Mouse (Mus musculus) midbrain, embryonic 10.5 days (tissue): ENCODE measurements around the gene Vgll4. TPM values are rescaled to one million over a fixed set of nuclear protein-coding genes. Genes with fewer than 3 reads are reported as not detected.

Experiments used
- DNase-seq: peaks from one replicate; pipeline ENCODE4 v3.0.0-alpha.2; 2017; ENCODE audit warnings: low spot score
- H3K27ac ChIP-seq: fragments of 300-500 bp; sonication (generic); replicated peaks from 2 replicates; pipeline ENCODE4 v1.5.1; 2016; ENCODE audit warnings: mild to moderate bottlenecking
- H3K27me3 ChIP-seq: fragments of 300-500 bp; sonication (generic); 2 replicates; pipeline ENCODE4 v1.6.1; 2016; ENCODE audit warnings: low read depth, mild to moderate bottlenecking; ENCODE audit not compliant: poor library complexity, severe bottlenecking
- H3K36me3 ChIP-seq: fragments of 300-500 bp; sonication (generic); 2 replicates; pipeline ENCODE4 v1.6.1; 2016; ENCODE audit warnings: mild to moderate bottlenecking, moderate library complexity
- H3K4me1 ChIP-seq: fragments of 300-500 bp; sonication (generic); 2 replicates; pipeline ENCODE4 v1.6.1; 2016
- H3K4me3 ChIP-seq: fragments of 300-500 bp; sonication (generic); 2 replicates; pipeline ENCODE4 v1.5.1; 2016; ENCODE audit warnings: mild to moderate bottlenecking, moderate library complexity
- H3K9me3 ChIP-seq: fragments of 300-500 bp; sonication (generic); replicated peaks from 2 replicates; pipeline ENCODE4 v1.6.1; 2016; ENCODE audit warnings: mild to moderate bottlenecking
- WGBS: fragments of 180-500 bp; shearing (Covaris S2); methylation state at CpG from one replicate; pipeline ENCODE4 v1.1.7; 2016; 5-methylcytosine and 5-hydroxymethylcytosine counted together
- polyA plus RNA-seq: library from polyadenylated mRNA; unstranded; fragments of >200 nt; fragmentation: Nextera tagmentation; extraction: Ambion mirVana; gene quantifications from 2 replicates; pipeline ENCODE4 v1.2.1, GENCODE M21; 2016

Vgll4 gene
- polyA plus RNA-seq, 1 experiment from 2014 or later: 70.9 TPM

DNA sequence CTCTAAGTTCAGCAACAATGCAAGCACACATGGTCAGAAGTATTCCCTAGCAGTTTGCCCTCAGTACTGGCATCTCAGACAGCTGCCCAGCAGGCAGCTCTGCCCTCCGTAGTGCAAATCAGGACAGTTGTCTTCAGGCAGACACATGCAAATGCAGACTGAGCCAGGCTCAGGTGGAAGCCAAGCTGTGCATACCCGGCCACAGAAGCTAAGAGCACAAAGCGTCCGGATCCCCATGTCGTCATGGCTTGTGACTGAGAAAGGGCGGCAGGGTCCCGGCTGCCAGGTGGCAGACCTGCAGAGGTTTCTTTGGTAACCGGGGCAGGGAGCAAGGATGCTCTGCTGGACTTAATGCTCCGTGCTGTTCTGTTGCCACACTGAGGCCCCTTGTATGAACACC is 108.2 kb downstream of the Vgll4 start:
- H3K9me3 ChIP-seq: no peaks in the 10 kb centered on the region
- 75% methylated on average over 9 of the region's 9 CpGs for WGBS
- no peak for DNase-seq
- no peak overlapping the region for H3K4me3 ChIP-seq
- H3K4me1 ChIP-seq: peaks cover 15% of the 10 kb centered on the region
- H3K27me3 ChIP-seq: no peaks in the 10 kb centered on the region
- peaks cover 62% of the 10 kb centered on the region for H3K36me3 ChIP-seq
- no peak overlapping the region for H3K27ac ChIP-seq

DNA sequence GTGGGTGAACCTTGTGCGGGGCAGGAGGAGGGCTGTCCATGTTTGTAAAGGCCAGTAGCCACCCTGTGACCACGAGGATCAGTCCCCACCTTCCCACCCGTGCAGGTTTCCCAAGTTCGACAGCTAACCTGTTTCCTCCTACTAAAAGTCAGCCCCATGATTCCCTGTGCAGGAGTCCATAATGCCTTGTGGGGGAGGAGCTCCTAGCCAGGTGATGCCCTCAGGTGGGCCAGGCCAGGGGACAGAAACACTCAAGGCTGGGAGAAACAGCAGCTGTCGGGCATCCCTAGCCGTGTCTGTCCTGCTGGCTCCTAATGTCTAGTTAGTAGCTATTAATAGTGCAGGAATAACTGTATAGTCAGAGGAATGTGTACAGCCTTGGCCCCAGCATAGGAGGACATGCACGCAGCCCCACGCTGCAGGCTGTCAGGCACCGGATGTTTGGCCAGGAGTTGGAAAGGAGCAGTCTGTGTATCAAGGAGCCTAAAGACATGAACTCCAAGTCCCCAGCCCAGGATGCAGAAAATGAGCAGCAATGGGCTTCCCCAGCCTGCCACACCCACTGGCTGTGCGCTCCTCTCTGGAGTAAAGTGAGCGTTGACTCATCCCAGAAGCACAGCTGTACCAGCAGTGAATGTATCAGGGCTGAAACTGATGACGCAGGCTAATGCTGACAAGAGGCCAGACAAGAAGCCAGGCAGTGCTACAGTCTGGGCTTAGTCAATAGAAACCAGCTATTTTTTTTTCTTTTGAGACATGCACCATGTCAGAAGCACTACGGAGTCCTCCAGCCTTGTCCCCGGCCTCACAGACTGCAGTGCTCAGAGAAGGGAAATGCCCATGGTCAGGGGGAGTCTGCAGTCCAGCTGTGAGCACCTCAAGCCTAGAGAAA is 108.9 kb downstream of the Vgll4 start:
- 92% methylated on average over 14 of the region's 14 CpGs for WGBS
- H3K4me1 ChIP-seq: peaks cover 15% of the 10 kb centered on the region
- no peaks in the 10 kb centered on the region for H3K27me3 ChIP-seq
- H3K4me3 ChIP-seq: no peak overlapping the region
- peaks cover 62% of the 10 kb centered on the region for H3K36me3 ChIP-seq
- H3K9me3 ChIP-seq: no peaks in the 10 kb centered on the region
- no peak for DNase-seq
- H3K27ac ChIP-seq: no peak overlapping the region

DNA sequence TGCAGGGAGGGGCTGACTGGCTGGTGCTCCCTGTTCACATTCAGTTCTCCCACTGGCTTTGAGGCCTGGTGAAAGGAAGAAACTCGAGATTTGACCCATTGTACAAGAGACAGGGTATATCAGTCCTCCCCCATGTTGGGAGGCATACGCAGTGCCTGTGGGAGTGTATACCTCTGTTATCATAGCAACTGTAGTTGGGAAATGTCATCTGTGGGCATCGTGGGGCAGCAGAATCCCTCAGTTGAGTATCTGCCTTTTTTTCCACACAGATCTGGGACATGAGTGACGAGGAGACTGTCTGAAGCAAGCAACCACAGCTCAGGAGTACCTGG is 111.1 kb downstream of the Vgll4 start:
- Histone ChIP-seq H3K36me3 (peaks cover 51% of the 10 kb centered on the region), H3K27ac (no peak overlapping the region), H3K4me1 (peaks cover 33% of the 10 kb centered on the region), H3K9me3 (no peaks in the 10 kb centered on the region), H3K4me3 (no peak overlapping the region), H3K27me3 (no peaks in the 10 kb centered on the region)
- 88% methylated on average over 4 of the region's 4 CpGs for WGBS
- no peak for DNase-seq

- WGBS: 88% methylated on average over 3 of the region's 3 CpGs
- DNase-seq: no peak
- Histone ChIP-seq H3K27ac (no peak overlapping the region), H3K36me3 (peaks cover 46% of the 10 kb centered on the region), H3K4me3 (no peak overlapping the region), H3K4me1 (peaks cover 39% of the 10 kb centered on the region), H3K9me3 (no peaks in the 10 kb centered on the region), H3K27me3 (no peaks in the 10 kb centered on the region)
These were observed 111.6 kb downstream of the Vgll4 start for GRCm38 (mm10) chr6:114857996-114858721.

- 88% methylated on average over 4 of the region's 4 CpGs for WGBS
- Histone ChIP-seq H3K9me3 (no peaks in the 10 kb centered on the region), H3K4me1 (peaks cover 55% of the 10 kb centered on the region), H3K4me3 (no peak overlapping the region), H3K27me3 (no peaks in the 10 kb centered on the region), H3K27ac (no peak overlapping the region), H3K36me3 (peaks cover 29% of the 10 kb centered on the region)
- DNase-seq: no peak
These were observed 113.3 kb downstream of the Vgll4 start for GRCm38 (mm10) chr6:114856501-114856900.

- H3K4me1 ChIP-seq: peaks cover 64% of the 10 kb centered on the region
- 85% methylated on average over 3 of the region's 3 CpGs for WGBS
These were observed 114.2 kb downstream of the Vgll4 start for GRCm38 (mm10) chr6:114855644-114856043.

GRCm38 (mm10) chr6:114854368-114854767 is 115.4 kb downstream of the Vgll4 start:
- H3K4me1 ChIP-seq: peaks cover 71% of the 10 kb centered on the region
- H3K27me3 ChIP-seq: 0 out of 2 replicates have a peak, but pooled peaks cover 4% of the 10 kb centered on the region
- no peaks in the 10 kb centered on the region for H3K9me3 ChIP-seq
- H3K4me3 ChIP-seq: no peak overlapping the region
- no peak for DNase-seq
- no peak overlapping the region for H3K27ac ChIP-seq
- peaks cover 11% of the 10 kb centered on the region for H3K36me3 ChIP-seq
- WGBS: 69% methylated on average over 2 of the region's 2 CpGs

More at GRCm38 (mm10) chr6:114855644-114856043, 114.2 kb downstream of the Vgll4 start:
- no peaks in the 10 kb centered on the region for H3K9me3 ChIP-seq
- no peak for DNase-seq
- H3K27me3 ChIP-seq: 0 out of 2 replicates have a peak, but pooled peaks cover 4% of the 10 kb centered on the region
- peaks cover 21% of the 10 kb centered on the region for H3K36me3 ChIP-seq
- H3K27ac ChIP-seq: peak overlapping the region; percentile 19; the same call in 1 of the 2 replicates
- H3K4me3 ChIP-seq: no peak overlapping the region

GRCm38 (mm10) chr6:114852739-114853138 is 117.1 kb downstream of the Vgll4 start:
- peaks cover 75% of the 10 kb centered on the region for H3K4me1 ChIP-seq
- peak overlapping the region; percentile 52 for H3K27ac ChIP-seq
- WGBS: 26% methylated on average over 3 of the region's 3 CpGs
- DNase-seq: no peak
- H3K27me3 ChIP-seq: 0 out of 2 replicates have a peak, but pooled peaks cover 4% of the 10 kb centered on the region
- no peaks in the 10 kb centered on the region for H3K36me3 ChIP-seq
- H3K4me3 ChIP-seq: no peak overlapping the region
- no peaks in the 10 kb centered on the region for H3K9me3 ChIP-seq

- Histone ChIP-seq H3K9me3 (no peaks in the 10 kb centered on the region), H3K27me3 (0 out of 2 replicates have a peak, but pooled peaks cover 4% of the 10 kb centered on the region), H3K4me1 (peaks cover 77% of the 10 kb centered on the region), H3K4me3 (no peak overlapping the region), H3K27ac (peak overlapping the region; percentile 76), H3K36me3 (no peaks in the 10 kb centered on the region)
- no peak for DNase-seq
- WGBS: 28% methylated on average over 7 of the region's 7 CpGs
These were observed 118.1 kb downstream of the Vgll4 start for GRCm38 (mm10) chr6:114851688-114852087.

DNA sequence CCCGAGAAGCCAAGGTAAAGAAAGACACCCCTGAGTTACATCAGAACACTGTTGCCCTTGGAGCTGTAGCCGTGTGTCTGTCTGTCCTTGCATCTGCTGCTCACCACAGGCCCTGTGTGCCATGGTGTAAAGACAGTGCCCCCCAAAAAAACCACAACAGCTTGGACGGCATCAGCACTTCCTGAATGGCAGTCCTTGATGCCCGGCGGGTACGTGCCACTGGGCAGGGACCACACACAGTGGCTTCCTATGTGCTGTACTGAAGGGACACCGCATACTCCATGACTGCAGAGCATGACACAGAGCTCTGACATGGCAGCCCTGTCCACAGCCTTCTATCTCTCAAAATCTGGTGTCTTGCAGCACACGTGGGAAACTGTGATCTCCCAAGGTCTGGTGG is 120.0 kb downstream of the Vgll4 start:
- Histone ChIP-seq H3K36me3 (no peaks in the 10 kb centered on the region), H3K4me3 (no peak overlapping the region), H3K9me3 (no peaks in the 10 kb centered on the region), H3K27ac (peak overlapping the region; percentile 34), H3K27me3 (0 out of 2 replicates have a peak, but pooled peaks cover 4% of the 10 kb centered on the region), H3K4me1 (peaks cover 80% of the 10 kb centered on the region)
- 89% methylated on average over 8 of the region's 8 CpGs for WGBS
- DNase-seq: no peak

DNA sequence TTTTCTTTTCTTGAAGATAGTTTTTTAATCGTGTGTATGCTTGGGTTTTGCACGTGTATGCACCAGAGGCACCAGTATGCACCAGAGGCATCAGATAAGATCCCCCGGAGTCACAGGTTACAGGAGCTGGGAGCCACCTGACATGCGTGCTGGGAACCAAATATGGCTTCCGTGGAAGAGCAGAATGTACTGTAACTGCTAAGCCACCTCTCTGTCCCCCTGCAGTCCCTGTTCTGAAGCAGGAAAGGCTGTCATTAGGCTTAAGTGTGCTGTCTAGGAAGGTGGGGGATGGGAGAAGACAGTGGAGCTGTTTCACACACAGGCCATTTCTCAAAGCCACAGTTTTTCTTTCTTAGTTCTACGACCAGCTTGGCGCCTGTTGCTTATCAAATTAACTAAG is 121.0 kb downstream of the Vgll4 start:
- no peak for DNase-seq
- WGBS: 78% methylated on average over 7 of the region's 7 CpGs
- peaks cover 70% of the 10 kb centered on the region for H3K4me1 ChIP-seq
- H3K36me3 ChIP-seq: no peaks in the 10 kb centered on the region
- 0 out of 2 replicates have a peak, but pooled peaks cover 4% of the 10 kb centered on the region for H3K27me3 ChIP-seq
- H3K27ac ChIP-seq: 0 out of 2 replicates have a peak overlapping the region, but pooled peaks have one; percentile 39
- H3K4me3 ChIP-seq: no peak overlapping the region
- H3K9me3 ChIP-seq: no peaks in the 10 kb centered on the region

- Histone ChIP-seq H3K4me1 (peaks cover 59% of the 10 kb centered on the region), H3K4me3 (no peak overlapping the region), H3K9me3 (no peaks in the 10 kb centered on the region), H3K36me3 (no peaks in the 10 kb centered on the region), H3K27ac (0 out of 2 replicates have a peak overlapping the region, but pooled peaks have one; percentile 70), H3K27me3 (0 out of 2 replicates have a peak, but pooled peaks cover 4% of the 10 kb centered on the region)
- no peak for DNase-seq
- WGBS: 82% methylated on average over 12 of the region's 12 CpGs
These were observed 122.1 kb downstream of the Vgll4 start for GRCm38 (mm10) chr6:114847582-114848174.
